8 mouse cellular contexts compared by ENCODE assay signal in genomic region chr6:128842945-128843478, GRCm38 (mm10). TPM values are rescaled to one million over a fixed set of nuclear protein-coding genes. Genes with fewer than 3 reads are reported as not detected.
DNase-seq lines count a peak whose midpoint lies in the region; ATAC-seq and TF ChIP-seq lines count a peak whose summit lies in the region.

No protein-coding gene starts in this region.

- TF ChIP-seq CTCF in brain, embryonic 14.5 days (IDR thresholded peaks at IDR 0.05; ENCODE audit: borderline replicate concordance, extremely low read depth, insufficient read depth, insufficient read length): no peak

- peak overlapping the region; percentile 87 for H3K9ac ChIP-seq in heart, embryonic 11.5 days (ENCODE audit: low read depth, low read length)
- peak overlapping the region; percentile 78 for H3K9ac ChIP-seq in kidney, embryonic 15.5 days

- H3K27ac ChIP-seq in heart, embryonic 11.5 days (ENCODE audit: low read depth, low read length): peak overlapping the region; percentile 77
- peak overlapping the region; percentile 97 for H3K27ac ChIP-seq in kidney, embryonic 15.5 days

- peak overlapping the region; percentile 87 for H3K4me3 ChIP-seq in heart, embryonic 11.5 days (ENCODE audit: low read depth, low read length)
- H3K4me3 ChIP-seq in kidney, embryonic 15.5 days (replicated peaks): peak overlapping the region; percentile 86

- H3K9me3 ChIP-seq in heart, embryonic 11.5 days (replicated peaks; ENCODE audit: control insufficient read depth, low read length): no peaks in the 10 kb centered on the region
- no peaks in the 10 kb centered on the region for H3K9me3 ChIP-seq in kidney, embryonic 15.5 days (replicated peaks)

- peak; percentile 97 for DNase-seq in CD4-positive helper T cell, adult 2 months (ENCODE audit: low read depth, low spot score)
- peak; percentile 99 for DNase-seq in brain, embryonic 14.5 days (ENCODE audit: low read depth)
- peak; percentile 86 for DNase-seq in liver
- peak; percentile 79 to 88 for DNase-seq in monocyte, adult 2 months (ENCODE audit: low read depth in 1 of 2, low spot score in 2 of 2)
- DNase-seq in spleen, postnatal 14 days (ENCODE audit: low spot score in 2 of 2): peak; percentile 69 to 81

- peak overlapping the region; percentile 82 for H3K4me2 ChIP-seq in heart, embryonic 11.5 days
- peak overlapping the region; percentile 77 for H3K4me2 ChIP-seq in kidney, embryonic 15.5 days

- no peaks in the 10 kb centered on the region; the same call in 1 of the 2 replicates for H3K4me1 ChIP-seq in heart, embryonic 11.5 days (ENCODE audit: control insufficient read depth, insufficient read depth, low read length)
- peaks cover 28% of the 10 kb centered on the region for H3K4me1 ChIP-seq in kidney, embryonic 15.5 days

- TF ChIP-seq POLR2A in brain, embryonic 14.5 days (IDR thresholded peaks at IDR 0.05; ENCODE audit: borderline replicate concordance, extremely low read depth, insufficient read depth, insufficient read length, poor library complexity, severe bottlenecking): 0 out of 2 replicates have a peak, but pooled peaks have one; percentile 13

- peak; percentile 52 for ATAC-seq in erythroblast, adult 5-6 weeks (replicated peaks; ENCODE audit: low FRiP score, poor library complexity, severe bottlenecking)
- ATAC-seq in heart, embryonic 11.5 days (replicated peaks; ENCODE audit: insufficient number of reproducible peaks, low FRiP score, low TSS enrichment): peak; percentile 72
- peak; percentile 73 for ATAC-seq in kidney, embryonic 15.5 days (replicated peaks; ENCODE audit: low FRiP score)

- no peaks in the 10 kb centered on the region for H3K27me3 ChIP-seq in heart, embryonic 11.5 days (ENCODE audit: control insufficient read depth, insufficient read depth, low read length)
- H3K27me3 ChIP-seq in kidney, embryonic 15.5 days: no peaks in the 10 kb centered on the region

- WGBS in heart, embryonic 11.5 days (ENCODE audit: insufficient replicate concordance): 1% methylated on average over 44 of the region's 44 CpGs
- under 1% methylated on average over 44 of the region's 44 CpGs for WGBS in kidney, embryonic 15.5 days

- H3K36me3 ChIP-seq in heart, embryonic 11.5 days (ENCODE audit: control insufficient read depth, insufficient read depth, low read length): no peaks in the 10 kb centered on the region
- H3K36me3 ChIP-seq in kidney, embryonic 15.5 days: no peaks in the 10 kb centered on the region

RNA-seq across cellular contexts. Expression of gene Klrb1b, which starts 16.9 kb away (rescaled TPM):
- polyA plus RNA-seq in brain, embryonic 14.5 days (2012; rRNA removed): 0.05 TPM in 1 of 2 replicates, not detected in the other
- 2.1 TPM in 1 of 2 replicates, not detected in the other for total RNA-seq in erythroblast, adult 5-6 weeks (2015; ENCODE audit: low replicate concordance)
- total RNA-seq in erythroblast, adult 5-6 weeks (2017; ENCODE audit: low replicate concordance): 0.94 TPM in 1 of 2 replicates, not detected in the other
- not detected in 2 replicates for polyA plus RNA-seq in heart, embryonic 11.5 days (2014; fragmentation: Nextera tagmentation; extraction: Ambion mirVana)
- polyA plus RNA-seq in kidney, embryonic 15.5 days (2015; fragmentation: Nextera tagmentation; extraction: Ambion mirVana): 0.09 TPM in 1 of 2 replicates, not detected in the other

RNA-seq across cellular contexts. Expression of gene Gm44511, which starts 16.9 kb away (rescaled TPM):
- not detected in 2 replicates for polyA plus RNA-seq in brain, embryonic 14.5 days (2012; rRNA removed)
- total RNA-seq in erythroblast, adult 5-6 weeks (2015; ENCODE audit: low replicate concordance): 1.7 and 3.8 TPM in 2 replicates
- total RNA-seq in erythroblast, adult 5-6 weeks (2017; ENCODE audit: low replicate concordance): not detected in 2 replicates
- not detected in 2 replicates for polyA plus RNA-seq in heart, embryonic 11.5 days (2014; fragmentation: Nextera tagmentation; extraction: Ambion mirVana)
- polyA plus RNA-seq in kidney, embryonic 15.5 days (2015; fragmentation: Nextera tagmentation; extraction: Ambion mirVana): not detected in 2 replicates

RNA-seq across cellular contexts. Expression of gene Clec2i, which starts 44.4 kb away (rescaled TPM):
- polyA plus RNA-seq in brain, embryonic 14.5 days (2012; rRNA removed): not detected in 2 replicates
- total RNA-seq in erythroblast, adult 5-6 weeks (2015; ENCODE audit: low replicate concordance): 2.7 and 5.4 TPM in 2 replicates
- 3.8 and 4.0 TPM in 2 replicates for total RNA-seq in erythroblast, adult 5-6 weeks (2017; ENCODE audit: low replicate concordance)
- polyA plus RNA-seq in heart, embryonic 11.5 days (2014; fragmentation: Nextera tagmentation; extraction: Ambion mirVana): not detected in 2 replicates
- 0.15 and 0.16 TPM in 2 replicates for polyA plus RNA-seq in kidney, embryonic 15.5 days (2015; fragmentation: Nextera tagmentation; extraction: Ambion mirVana)

RNA-seq across cellular contexts. Expression of gene BC035044, which starts 47.9 kb away (rescaled TPM):
- 0.30 and 0.49 TPM in 2 replicates for polyA plus RNA-seq in brain, embryonic 14.5 days (2012; rRNA removed)
- 11.3 and 24.5 TPM in 2 replicates for total RNA-seq in erythroblast, adult 5-6 weeks (2015; ENCODE audit: low replicate concordance)
- total RNA-seq in erythroblast, adult 5-6 weeks (2017; ENCODE audit: low replicate concordance): 14.5 and 19.4 TPM in 2 replicates
- 0.69 and 0.73 TPM in 2 replicates for polyA plus RNA-seq in heart, embryonic 11.5 days (2014; fragmentation: Nextera tagmentation; extraction: Ambion mirVana)
- 0.68 TPM in 2 replicates for polyA plus RNA-seq in kidney, embryonic 15.5 days (2015; fragmentation: Nextera tagmentation; extraction: Ambion mirVana)

RNA-seq across cellular contexts. Expression of gene Klrb1c, which starts 54.0 kb away (rescaled TPM):
- 0.05 and 0.07 TPM in 2 replicates for polyA plus RNA-seq in brain, embryonic 14.5 days (2012; rRNA removed)
- total RNA-seq in erythroblast, adult 5-6 weeks (2015; ENCODE audit: low replicate concordance): not detected in 2 replicates
- total RNA-seq in erythroblast, adult 5-6 weeks (2017; ENCODE audit: low replicate concordance): 0.68 and 1.8 TPM in 2 replicates
- polyA plus RNA-seq in heart, embryonic 11.5 days (2014; fragmentation: Nextera tagmentation; extraction: Ambion mirVana): not detected in 2 replicates
- polyA plus RNA-seq in kidney, embryonic 15.5 days (2015; fragmentation: Nextera tagmentation; extraction: Ambion mirVana): 0.17 and 0.22 TPM in 2 replicates

Comparison
In these comparisons a context has a peak if more than half of its experiments do, and no peak if none do; other contexts are left out.
1. Peak in every context shown above with its lines: DNase-seq, ATAC-seq, H3K4me3 ChIP-seq and H3K27ac ChIP-seq.